Mouse (Mus musculus) CH12.LX (cell line): Measurements from ENCODE around the gene Ikzf3. TPM values are rescaled to one million over a fixed set of nuclear protein-coding genes. Genes with fewer than 3 reads are reported as not detected.

Experiments
- DNase-seq: peaks from one replicate; pipeline ENCODE4 v3.0.0-alpha.2; 2013; ENCODE audit errors: extremely low read depth
- H3K27ac ChIP-seq: 2 replicates; pipeline ENCODE4 v1.5.1; 2012; ENCODE audit warnings: low read depth, mild to moderate bottlenecking, control low read depth, moderate library complexity; ENCODE audit not compliant: insufficient read depth
- H3K27me3 ChIP-seq: replicated peaks from 2 replicates; pipeline ENCODE3; 2012; ENCODE audit warnings: inconsistent platforms
- H3K36me3 ChIP-seq, 2 experiments: replicated peaks in 1 of 2; 2 replicates each; pipeline versions ENCODE3 to v1.6.1; 2012; ENCODE audit warnings: inconsistent platforms in 1 of 2, low read length in 1 of 2, mild to moderate bottlenecking in 1 of 2, mixed read lengths in 1 of 2, moderate library complexity in 1 of 2; ENCODE audit not compliant: control insufficient read depth in 1 of 2, insufficient read depth in 1 of 2
- H3K4me1 ChIP-seq, 2 experiments: 2 replicates each; pipeline ENCODE4 v1.6.1; 2012; ENCODE audit warnings: inconsistent platforms in 1 of 2, moderate library complexity in 1 of 2; ENCODE audit not compliant: insufficient read depth in 2 of 2, control insufficient read depth in 1 of 2
- H3K4me2 ChIP-seq: 2 replicates; pipeline ENCODE4 v1.6.1; 2012; ENCODE audit warnings: low read depth, mild to moderate bottlenecking, control low read depth; ENCODE audit not compliant: poor library complexity, insufficient read depth, severe bottlenecking
- H3K4me3 ChIP-seq, 3 experiments: fragments of 150-350 bp in 1 of 3; sonication (generic) in 1 of 3; replicated peaks in 1 of 3; 2 replicates each; pipeline versions ENCODE3 to v1.5.1; 2011 to 2012; ENCODE audit warnings: low read depth in 2 of 3, low read length in 2 of 3, mild to moderate bottlenecking in 2 of 3, moderate library complexity in 2 of 3, control low read depth in 1 of 3, improper control_type of control experiment in 1 of 3, inconsistent platforms in 1 of 3, mixed read lengths in 1 of 3; ENCODE audit not compliant: poor library complexity in 1 of 3
- H3K79me2 ChIP-seq: replicated peaks from 2 replicates; pipeline ENCODE4 v1.6.1; 2012; ENCODE audit warnings: mild to moderate bottlenecking, moderate library complexity; ENCODE audit not compliant: control insufficient read depth, poor library complexity, insufficient read depth, severe bottlenecking; ENCODE audit errors: extremely low read depth
- H3K9ac ChIP-seq: 2 replicates; pipeline ENCODE4 v1.6.1; 2012; ENCODE audit warnings: low read depth, mild to moderate bottlenecking, control low read depth, moderate library complexity; ENCODE audit not compliant: insufficient read depth
- H3K9me3 ChIP-seq: replicated peaks from 2 replicates; pipeline ENCODE3; 2012; ENCODE audit warnings: low read length, inconsistent platforms, mixed read lengths
- CHD1 ChIP-seq: IDR thresholded peaks from 2 replicates; pipeline ENCODE4 v1.6.1; 2012; ENCODE audit warnings: low read depth, low read length, improper control_type of control experiment, inconsistent platforms
- CTCF ChIP-seq, 2 experiments: IDR thresholded peaks in 1 of 2; conservative IDR thresholded peaks in 1 of 2; 2 replicates each; pipeline ENCODE4 v1.5.1; 2011 to 2012; ENCODE audit warnings: low read depth in 2 of 2, low read length in 2 of 2, improper control_type of control experiment in 1 of 2, inconsistent platforms in 1 of 2, mild to moderate bottlenecking in 1 of 2, moderate library complexity in 1 of 2
- E2F4 ChIP-seq: IDR thresholded peaks from 2 replicates; pipeline ENCODE4 v1.6.1; 2011; ENCODE audit warnings: low read depth, low read length, improper control_type of control experiment; ENCODE audit not compliant: insufficient replicate concordance
- ELF1 ChIP-seq: IDR thresholded peaks from 2 replicates; pipeline ENCODE4 v1.6.1; 2014; ENCODE audit warnings: low read depth, mild to moderate bottlenecking, inconsistent platforms, low read length, improper control_type of control experiment
- EP300 ChIP-seq: IDR thresholded peaks from 2 replicates; pipeline ENCODE4 v1.6.1; 2011; ENCODE audit warnings: low read length, improper control_type of control experiment
- HCFC1 ChIP-seq: IDR thresholded peaks from 2 replicates; pipeline ENCODE4 v1.6.1; 2012; ENCODE audit warnings: low read depth, mild to moderate bottlenecking, inconsistent platforms, low read length, improper control_type of control experiment
- JUN ChIP-seq: IDR thresholded peaks from 2 replicates; pipeline ENCODE4 v1.6.1; 2011; ENCODE audit warnings: low read depth, mild to moderate bottlenecking, low read length, improper control_type of control experiment, moderate library complexity; ENCODE audit not compliant: insufficient read depth
- MAZ ChIP-seq: IDR thresholded peaks from 2 replicates; pipeline ENCODE4 v1.6.1; 2012; ENCODE audit warnings: low read depth, mild to moderate bottlenecking, inconsistent platforms, low read length, improper control_type of control experiment, moderate library complexity
- MYC ChIP-seq: IDR thresholded peaks from 2 replicates; pipeline ENCODE4 v1.6.1; 2011; ENCODE audit warnings: low read depth, mild to moderate bottlenecking, improper control_type of control experiment, low read length
- POLR2A ChIP-seq: IDR thresholded peaks from 2 replicates; pipeline ENCODE4 v1.6.1; 2011; ENCODE audit warnings: low read depth, mild to moderate bottlenecking, improper control_type of control experiment, low read length
- POLR2AphosphoS2 ChIP-seq: IDR thresholded peaks from 2 replicates; pipeline ENCODE4 v1.6.1; 2011; ENCODE audit warnings: low read depth, low read length, improper control_type of control experiment
- TCF12 ChIP-seq: IDR thresholded peaks from 2 replicates; pipeline ENCODE4 v1.6.1; 2014; ENCODE audit warnings: low read depth, mild to moderate bottlenecking, inconsistent platforms, low read length, improper control_type of control experiment
- UBTF ChIP-seq: IDR thresholded peaks from 2 replicates; pipeline ENCODE4 v1.6.1; 2012; ENCODE audit warnings: low read depth, mild to moderate bottlenecking, inconsistent platforms, low read length, improper control_type of control experiment, moderate library complexity
- USF1 ChIP-seq: IDR thresholded peaks from 2 replicates; pipeline ENCODE4 v1.6.1; 2014; ENCODE audit warnings: low read depth, mild to moderate bottlenecking, inconsistent platforms, low read length, improper control_type of control experiment
- ZC3H11A ChIP-seq: IDR thresholded peaks from 2 replicates; pipeline ENCODE4 v1.6.1; 2012; ENCODE audit warnings: low read depth, mild to moderate bottlenecking, inconsistent platforms, low read length, improper control_type of control experiment
- ZNF384 ChIP-seq: IDR thresholded peaks from 2 replicates; pipeline ENCODE4 v1.6.1; 2012; ENCODE audit warnings: low read depth, low read length, improper control_type of control experiment, inconsistent platforms
- dilution Hi-C: fragments of 300-500 bp; cut with MboI; formaldehyde crosslinking; loops from 2 replicates; pipeline ENCODE4 v1.14.3; 2020; ENCODE audit warnings: low sequenced_read_pairs; ENCODE audit not compliant: extremely low pct_unique_long_range_greater_than_20kb, extremely low pct_ligation_motif_present
- in situ Hi-C: fragments of 300-500 bp; cut with MboI; formaldehyde crosslinking; loops from 3 replicates; pipeline ENCODE4 v1.14.3; 2019; ENCODE audit warnings: low sequenced_read_pairs, low pct_ligation_motif_present, low pct_unique_long_range_greater_than_20kb, mixed read lengths
- polyA plus RNA-seq: library from polyadenylated mRNA; unstranded; fragments of >175 nt; gene quantifications from 2 replicates; pipeline ENCODE4 v1.2.1, GENCODE M21; 2012; ENCODE audit warnings: low read depth; ENCODE audit not compliant: insufficient read length
- total RNA-seq, 2 experiments: library from RNA; depleted of rRNA; stranded (reverse); fragments of 300-350 nt in 1 of 2; fragments of >200 nt in 1 of 2; gene quantifications; 2 replicates each; pipeline ENCODE4 v1.2.3; 2012 to 2014

Gene Ikzf3
- total and polyA plus RNA-seq, 3 experiments = 110 to 238 (median 130) TPM

DNA sequence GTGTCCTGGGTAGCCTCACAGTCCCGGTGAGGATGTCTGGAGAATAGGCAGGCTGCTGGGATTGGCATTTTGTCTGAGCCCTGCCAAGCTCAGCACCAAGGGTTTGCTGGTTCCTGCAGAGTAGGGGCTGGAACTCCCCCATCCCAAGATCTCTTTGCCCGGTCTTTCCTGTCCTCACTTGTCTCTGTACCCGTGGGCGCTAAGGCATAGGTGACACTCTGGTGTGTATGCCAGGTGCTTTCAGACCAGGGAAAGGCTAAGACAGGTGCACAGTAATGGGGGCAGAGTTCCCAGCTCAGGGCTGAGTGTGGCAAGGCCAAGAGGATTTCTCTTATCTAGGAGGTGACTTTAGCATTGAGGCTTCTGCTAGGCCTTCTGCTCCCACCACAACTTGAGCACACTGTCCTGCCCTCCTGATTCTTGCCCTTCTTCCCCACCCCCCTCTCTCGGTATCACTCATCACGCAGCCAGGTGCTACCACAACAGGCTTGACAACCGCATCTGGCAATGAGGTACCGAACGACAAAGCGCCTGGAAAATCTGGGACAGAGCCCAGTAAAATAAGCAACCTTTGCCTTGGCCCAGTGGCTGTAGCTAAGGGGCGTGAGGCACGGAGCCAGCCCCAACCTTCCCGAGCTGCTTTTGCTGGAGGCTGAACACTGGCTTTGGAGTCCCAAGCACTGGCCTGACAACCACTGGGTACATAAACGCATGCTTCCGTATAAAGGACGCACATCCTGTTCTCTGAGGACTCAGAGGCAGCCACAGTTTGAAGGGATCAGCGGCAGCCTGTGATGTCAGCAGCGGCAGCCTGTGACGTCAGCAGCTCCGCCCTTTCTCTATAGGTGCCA lies 95.7 kb downstream of the Ikzf3 start (continued):
- peak; percentile 96 for TF ChIP-seq EP300
- TF ChIP-seq JUN = peak; percentile 85
- TF ChIP-seq ZC3H11A = no peak
- no peak for TF ChIP-seq USF1
- TF ChIP-seq ELF1 = 0 out of 2 replicates have a peak, but pooled peaks have one; percentile 58
- TF ChIP-seq HCFC1 = peak; percentile 33
- TF ChIP-seq E2F4 = no peak
- peak; percentile 100 for TF ChIP-seq TCF12
- TF ChIP-seq ZNF384 = no peak
- no peak for TF ChIP-seq CTCF (conservative IDR thresholded peaks at IDR 0.05 in 1 of 2, IDR thresholded peaks at IDR 0.05 in 1 of 2; ENCODE audit: low read depth in 2 of 2, low read length in 2 of 2)

DNA sequence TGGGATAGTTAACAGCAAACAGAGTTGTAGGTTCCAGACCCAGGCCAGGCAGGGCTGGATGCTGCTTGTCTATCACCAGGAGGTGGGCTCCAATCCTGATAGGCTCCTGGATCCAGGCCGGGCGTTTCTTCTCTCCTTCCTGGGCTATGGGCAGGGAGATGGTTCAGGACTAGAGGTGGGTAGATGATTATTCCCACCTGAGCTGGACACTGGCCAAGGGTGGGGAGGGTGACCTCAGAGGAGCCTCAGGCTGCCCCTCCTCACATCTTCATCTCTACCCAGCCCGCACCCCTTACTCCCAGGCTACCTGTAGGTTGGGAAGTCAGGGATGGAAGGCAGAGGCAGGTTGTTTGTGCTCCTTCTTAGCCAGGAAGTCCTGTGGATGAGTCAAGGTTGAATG lies 96.4 kb downstream of the Ikzf3 start:
- peak overlapping the region; percentile 73 for H3K4me2 ChIP-seq
- in situ Hi-C loops = loop anchor here (5.0 kb wide), 1 partner anchor 92 kb away; the partner anchor contains the start of gene Stard3
- TF ChIP-seq UBTF = 0 out of 2 replicates have a peak, but pooled peaks have one; percentile 8
- no peak for TF ChIP-seq EP300
- TF ChIP-seq, all 38 proteins: peak for 1
- H3K4me1 ChIP-seq = peaks cover 34 to 50% of the 10 kb centered on the region in 2 experiments
- no peak for DNase-seq
- dilution Hi-C loops = no loop called here
- H3K27me3 ChIP-seq = no peaks in the 10 kb centered on the region
- peaks cover 12 to 29% of the 10 kb centered on the region in 2 experiments for H3K36me3 ChIP-seq
- H3K79me2 ChIP-seq = no peaks in the 10 kb centered on the region
- H3K9ac ChIP-seq = peak overlapping the region; percentile 49
- H3K27ac ChIP-seq = peak overlapping the region; percentile 68
- peak overlapping the region; percentile 43 to 72 (median 69) for H3K4me3 ChIP-seq
- H3K9me3 ChIP-seq = no peaks in the 10 kb centered on the region

DNA sequence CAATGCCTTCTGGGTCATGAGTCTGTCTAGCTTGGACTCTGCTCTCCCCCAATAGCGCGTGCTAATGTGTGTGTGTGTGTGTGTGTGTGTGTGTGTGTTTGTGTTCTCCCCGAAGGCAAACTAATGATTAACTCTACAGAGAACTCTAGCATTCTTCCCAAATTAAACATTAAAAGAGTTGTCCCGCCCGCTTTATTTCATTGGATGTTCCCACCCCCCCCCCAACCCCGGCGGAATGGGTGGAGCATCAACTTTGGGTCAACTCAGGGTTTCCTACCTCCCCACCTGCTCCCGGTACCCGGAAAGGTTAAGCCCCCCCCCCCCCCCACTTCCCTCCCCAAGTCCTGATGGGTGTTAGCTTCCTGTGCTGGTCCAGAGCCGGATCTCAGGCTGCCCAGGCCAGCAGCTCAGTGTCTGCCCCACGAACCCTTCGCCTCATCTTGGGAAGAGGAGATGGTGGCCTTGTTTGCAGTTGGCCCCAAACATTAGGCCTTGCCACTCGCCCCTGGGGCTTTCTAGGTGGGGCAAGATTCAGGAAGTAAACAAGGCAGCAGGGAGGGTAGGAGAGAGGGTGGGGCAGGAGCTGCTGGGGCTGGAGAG lies 97.5 kb downstream of the Ikzf3 start:
- Histone ChIP-seq H3K4me3 (no peak overlapping the region), H3K4me2 (no peak overlapping the region), H3K9me3 (peaks cover 4% of the 10 kb centered on the region), H3K27ac (no peak overlapping the region), H3K36me3 (peaks cover under 1 to 18% of the 10 kb centered on the region in 2 experiments), H3K4me1 (peaks cover 34 to 50% of the 10 kb centered on the region in 2 experiments), H3K9ac (0 out of 2 replicates have a peak overlapping the region, but pooled peaks have one; percentile 1), H3K79me2 (no peaks in the 10 kb centered on the region), H3K27me3 (no peaks in the 10 kb centered on the region)
- in situ Hi-C loops = loop anchor here (5.0 kb wide), 1 partner anchor 91 kb away; the partner anchor contains the start of gene Stard3
- no peak for DNase-seq
- dilution Hi-C loops = no loop called here
- no peak for TF ChIP-seq CHD1
- TF ChIP-seq ELF1 = peak; percentile 67
- TF ChIP-seq JUN = no peak
- TF ChIP-seq MAZ = peak; percentile 61; the same call in 1 of the 2 replicates
- TF ChIP-seq POLR2AphosphoS2 = no peak
- no peak for TF ChIP-seq POLR2A
- TF ChIP-seq EP300 = no peak
- no peak for TF ChIP-seq MYC
- peak; percentile 32; the same call in 1 of the 2 replicates for TF ChIP-seq HCFC1
